Mouse (Mus musculus) thymus, adult 2 months (tissue): ENCODE data around the gene Ccnb1.

Source experiments
- CTCF ChIP-seq: fragments of 200-500 bp; IDR thresholded peaks from 2 replicates; pipeline ENCODE4 v1.5.1; 2012; ENCODE audit warnings: mild to moderate bottlenecking, control low read depth, low read length, moderate library complexity, borderline replicate concordance; ENCODE audit not compliant: control insufficient read depth, poor library complexity, insufficient read depth; ENCODE audit errors: extremely low read depth
- POLR2A ChIP-seq: fragments of 200-500 bp; IDR thresholded peaks from 2 replicates; pipeline ENCODE4 v1.6.1; 2012; ENCODE audit warnings: mild to moderate bottlenecking, low read length, control low read depth, moderate library complexity; ENCODE audit not compliant: control insufficient read depth, poor library complexity, insufficient read depth; ENCODE audit errors: extremely low read depth

DNA sequence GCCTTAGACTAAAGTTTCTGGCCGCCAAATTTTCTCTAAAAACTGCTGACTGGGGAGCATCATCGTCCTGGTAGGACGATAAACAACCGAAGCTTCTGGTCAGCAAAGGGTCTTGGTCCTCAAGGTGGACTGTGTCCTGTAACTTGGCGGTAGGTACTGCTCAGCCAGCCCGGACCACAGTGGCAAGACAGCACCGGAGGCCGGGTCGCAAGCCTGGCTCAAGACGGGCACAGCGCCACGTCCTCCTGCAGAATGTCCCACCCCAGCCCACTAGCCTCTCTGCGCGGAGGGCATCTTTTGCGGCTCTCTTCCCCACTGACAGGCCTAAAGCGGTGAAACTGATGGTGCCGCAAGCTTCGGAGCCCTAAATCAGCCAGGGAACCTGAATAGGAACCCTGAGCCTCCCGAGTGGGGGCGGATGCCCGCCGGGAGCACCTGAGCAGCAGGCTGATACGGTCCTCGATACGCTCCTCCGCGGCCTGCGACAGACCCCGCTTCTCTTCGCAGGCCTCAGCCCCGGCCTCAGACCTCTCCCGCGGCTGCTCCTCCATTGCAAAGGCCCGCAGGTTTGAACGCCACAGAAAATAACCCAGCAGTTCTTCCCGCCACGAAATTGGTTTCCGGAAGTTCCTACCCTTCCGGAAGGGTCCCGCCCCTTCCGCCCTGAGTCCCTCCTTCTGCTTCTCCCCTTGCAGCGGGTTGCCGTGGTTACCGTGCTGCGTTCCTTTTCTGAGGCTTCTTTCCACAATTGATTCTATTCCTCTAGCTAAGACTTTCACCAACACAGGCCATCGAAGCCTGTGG is 10.9 kb downstream of the Ccnb1 start, which contains the start of gene Cenph:
- TF ChIP-seq POLR2A (peak; percentile 40; the same call in 1 of the 2 replicates), CTCF (0 out of 2 replicates have a peak, but pooled peaks have one; percentile 16)
